Mouse (Mus musculus) embryonic facial prominence, embryonic 13.5 days (tissue): ENCODE measurements around the gene Exosc10. TPM values are rescaled to one million over a fixed set of nuclear protein-coding genes. Genes with fewer than 3 reads are reported as not detected.

Source experiments
- polyA plus RNA-seq: library from polyadenylated mRNA; unstranded; fragments of >200 nt; fragmentation: Nextera tagmentation; extraction: Ambion mirVana; gene quantifications from 2 replicates; pipeline ENCODE4 v1.2.1, GENCODE M21; 2015

Gene Exosc10
- polyA plus RNA-seq, 1 experiment from 2014 or later, result 99.7 TPM

Other genes starting within 250 kb of the Exosc10 start
- 20.9 and 21.1 TPM in 2 replicates for gene Ubiad1, start 113.7 kb upstream of the Exosc10 start, polyA plus RNA-seq
- 14.1 and 16.5 TPM in 2 replicates for gene Mtor, start 109.8 kb upstream of the Exosc10 start, polyA plus RNA-seq
- gene Angptl7, start 58.0 kb upstream of the Exosc10 start, polyA plus RNA-seq, result 0.51 and 1.3 TPM in 2 replicates
- gene Srm, start 33.1 kb downstream of the Exosc10 start, polyA plus RNA-seq, result 201 and 214 TPM in 2 replicates
- gene Masp2, start 44.1 kb downstream of the Exosc10 start, polyA plus RNA-seq, result 0.07 and 1.1 TPM in 2 replicates
- 371 and 401 TPM in 2 replicates for gene Tardbp, start 68.6 kb downstream of the Exosc10 start, polyA plus RNA-seq
- not detected in 2 replicates for gene Gm572, start 84.9 kb downstream of the Exosc10 start, polyA plus RNA-seq
- 4.0 and 4.2 TPM in 2 replicates for gene Casz1, start 246.0 kb downstream of the Exosc10 start, polyA plus RNA-seq